Mouse (Mus musculus) kidney, adult 2 months (tissue): ENCODE measurements around the gene Zfp592. TPM values are rescaled to one million over a fixed set of nuclear protein-coding genes. Genes with fewer than 3 reads are reported as not detected.
"Not testable (repeated sequence)": the region's sequence is repeated elsewhere in the genome, so short reads cannot be mapped to it uniquely, and the experiment has no call there.

ENCODE experiments used
- DNase-seq: peaks from one replicate; pipeline ENCODE4 v3.0.0; 2021
- H3K27ac ChIP-seq: fragments of 200-500 bp; 2 replicates; pipeline ENCODE4 v1.5.1; 2012; ENCODE audit warnings: low read depth, low read length, control low read depth, inconsistent platforms; ENCODE audit not compliant: insufficient read depth
- H3K27me3 ChIP-seq: fragments of 200-500 bp; replicated peaks from 2 replicates; pipeline ENCODE4 v1.6.1; 2012; ENCODE audit warnings: mild to moderate bottlenecking, moderate library complexity, low read length, inconsistent platforms; ENCODE audit not compliant: control insufficient read depth, insufficient read depth
- H3K36me3 ChIP-seq: fragments of 200-500 bp; 2 replicates; pipeline ENCODE4 v1.6.1; 2012; ENCODE audit warnings: mild to moderate bottlenecking, moderate library complexity, low read length, inconsistent platforms; ENCODE audit not compliant: control insufficient read depth, insufficient read depth
- H3K4me1 ChIP-seq: fragments of 200-500 bp; 2 replicates; pipeline ENCODE4 v1.6.1; 2011; ENCODE audit warnings: low read length; ENCODE audit not compliant: control insufficient read depth, insufficient read depth
- H3K4me3 ChIP-seq: fragments of 200-500 bp; 2 replicates; pipeline ENCODE4 v1.5.1; 2011; ENCODE audit warnings: mild to moderate bottlenecking, low read depth, low read length, control low read depth; ENCODE audit not compliant: insufficient read depth
- CTCF ChIP-seq: fragments of 200-500 bp; conservative IDR thresholded peaks from 2 replicates; pipeline ENCODE4 v1.5.1; 2011; ENCODE audit warnings: low read depth, mild to moderate bottlenecking, control low read depth, low read length, moderate library complexity, mixed read lengths; ENCODE audit not compliant: insufficient read depth, insufficient read length
- POLR2A ChIP-seq: fragments of 200-500 bp; IDR thresholded peaks from one replicate; pipeline ENCODE4 v1.6.1; 2011; ENCODE audit warnings: low read depth, low read length, control low read depth
- WGBS: fragments of 180-500 bp; shearing (Covaris S2); methylation state at CpG from one replicate; pipeline ENCODE4 v1.1.7; 2018; 5-methylcytosine and 5-hydroxymethylcytosine counted together
- polyA plus RNA-seq: library from polyadenylated mRNA; depleted of rRNA; stranded (reverse); fragments of >200 nt; gene quantifications from 2 replicates; pipeline ENCODE4 v1.2.3, GENCODE M21; 2012

Gene Zfp592
- polyA plus RNA-seq, 1 experiment: 16.9 TPM

GRCm38 (mm10) chr7:80962799-80963198, 30.7 kb upstream of the Zfp592 start:
- 72% methylated on average over 6 of the region's 6 CpGs for WGBS
- Histone ChIP-seq H3K4me3 (no peak overlapping the region), H3K27ac (no peak overlapping the region), H3K4me1 (no peaks in the 10 kb centered on the region), H3K27me3 (no peaks in the 10 kb centered on the region), H3K36me3 (no peaks in the 10 kb centered on the region)
- TF ChIP-seq POLR2A (no peak), CTCF (no peak)
- no peak for DNase-seq

GRCm38 (mm10) chr7:80970913-80971312, 22.6 kb upstream of the Zfp592 start:
- Histone ChIP-seq H3K27me3 (no peaks in the 10 kb centered on the region), H3K4me3 (no peak overlapping the region), H3K27ac (peak overlapping the region; percentile 96), H3K36me3 (no peaks in the 10 kb centered on the region), H3K4me1 (peaks cover 21% of the 10 kb centered on the region)
- DNase-seq: peak; percentile 96
- TF ChIP-seq CTCF: no peak
- no peak for TF ChIP-seq POLR2A
- 28% methylated on average over 3 of the region's 3 CpGs for WGBS

- Histone ChIP-seq H3K4me1 (peaks cover 21% of the 10 kb centered on the region), H3K27ac (peak overlapping the region; percentile 96), H3K4me3 (no peak overlapping the region), H3K27me3 (no peaks in the 10 kb centered on the region), H3K36me3 (no peaks in the 10 kb centered on the region)
- TF ChIP-seq POLR2A: no peak
- no peak for DNase-seq
- 69% methylated on average over 2 of the region's 2 CpGs for WGBS
These were observed 22.1 kb upstream of the Zfp592 start for GRCm38 (mm10) chr7:80971419-80971818.

GRCm38 (mm10) chr7:80972082-80972481, 21.4 kb upstream of the Zfp592 start:
- no peaks in the 10 kb centered on the region for H3K27me3 ChIP-seq
- TF ChIP-seq CTCF (no peak), POLR2A (no peak)

GRCm38 (mm10) chr7:80972920-80973637, 20.4 kb upstream of the Zfp592 start:
- peak; percentile 74 for DNase-seq
- H3K4me3 ChIP-seq, H3K36me3 ChIP-seq, H3K27me3 ChIP-seq: not testable (repeated sequence)
- peak overlapping the region; percentile 98 for H3K27ac ChIP-seq
- 18% methylated on average over 4 of the region's 4 CpGs for WGBS
- peaks cover 21% of the 10 kb centered on the region for H3K4me1 ChIP-seq

More at GRCm38 (mm10) chr7:80972082-80972481, 21.4 kb upstream of the Zfp592 start:
- Histone ChIP-seq H3K27ac (peak overlapping the region; percentile 96), H3K4me3 (no peak overlapping the region), H3K4me1 (peaks cover 21% of the 10 kb centered on the region), H3K36me3 (no peaks in the 10 kb centered on the region)
- 70% methylated on average over 5 of the region's 5 CpGs for WGBS
- DNase-seq: peak; percentile 67

GRCm38 (mm10) chr7:80973638-80974015, 19.9 kb upstream of the Zfp592 start:
- not testable (repeated sequence) for H3K27me3 ChIP-seq, DNase-seq, H3K36me3 ChIP-seq, H3K4me3 ChIP-seq
- WGBS: 8% methylated on average over 3 of the region's 3 CpGs
- Histone ChIP-seq H3K27ac (peak overlapping the region; percentile 85), H3K4me1 (peaks cover 21% of the 10 kb centered on the region)

GRCm38 (mm10) chr7:80980566-80980965, 12.9 kb upstream of the Zfp592 start:
- Histone ChIP-seq H3K27me3 (no peaks in the 10 kb centered on the region), H3K36me3 (no peaks in the 10 kb centered on the region), H3K27ac (no peak overlapping the region), H3K4me1 (no peaks in the 10 kb centered on the region), H3K4me3 (no peak overlapping the region)
- TF ChIP-seq CTCF (no peak), POLR2A (no peak)
- no peak for DNase-seq
- WGBS: 94% methylated on average over 11 of the region's 11 CpGs
